Mouse (Mus musculus) layer of hippocampus, adult 9-10 months (tissue): ENCODE measurements around the gene Ptch2.

Source experiments
- DNase-seq: peaks from one replicate; pipeline ENCODE4 v3.0.0; 2022; ENCODE audit warnings: low spot score

The Ptch2 gene

GRCm38 (mm10) chr4:117095551-117096452 lies at the start of gene Ptch2:
Gene Ptch2, plus strand, starts transcription at chr4:117096075.
- no peak for DNase-seq

GRCm38 (mm10) chr4:117048836-117049235 lies 47.0 kb upstream of the Ptch2 start:
- no peak for DNase-seq

- DNase-seq = no peak
These were observed 46.4 kb upstream of the Ptch2 start for GRCm38 (mm10) chr4:117049485-117049884.

GRCm38 (mm10) chr4:117052626-117053025 lies 43.2 kb upstream of the Ptch2 start:
- DNase-seq = no peak

GRCm38 (mm10) chr4:117053956-117054355 lies 41.9 kb upstream of the Ptch2 start:
- DNase-seq = no peak

- DNase-seq = no peak
These were observed 39.8 kb upstream of the Ptch2 start for GRCm38 (mm10) chr4:117056102-117056501.

GRCm38 (mm10) chr4:117056514-117056913 lies 39.4 kb upstream of the Ptch2 start:
- DNase-seq = no peak

- no peak for DNase-seq
These were observed 37.4 kb upstream of the Ptch2 start for GRCm38 (mm10) chr4:117058512-117058911.

- no peak for DNase-seq
These were observed 33.0 kb upstream of the Ptch2 start for GRCm38 (mm10) chr4:117062700-117063390.

- no peak for DNase-seq
These were observed 27.8 kb upstream of the Ptch2 start for GRCm38 (mm10) chr4:117068035-117068434.

GRCm38 (mm10) chr4:117069647-117070046 lies 26.2 kb upstream of the Ptch2 start:
- DNase-seq = no peak

GRCm38 (mm10) chr4:117070624-117071023 lies 25.3 kb upstream of the Ptch2 start:
- DNase-seq = no peak

- no peak for DNase-seq
These were observed 24.7 kb upstream of the Ptch2 start for GRCm38 (mm10) chr4:117071183-117071582.

- no peak for DNase-seq
These were observed 7.8 kb upstream of the Ptch2 start for GRCm38 (mm10) chr4:117087948-117088640.

GRCm38 (mm10) chr4:117090586-117090985 lies 5.3 kb upstream of the Ptch2 start:
- DNase-seq = no peak

- no peak for DNase-seq
These were observed 1.1 kb upstream of the Ptch2 start for GRCm38 (mm10) chr4:117094626-117095361.

- no peak for DNase-seq
These were observed 791 bp downstream of the Ptch2 start for GRCm38 (mm10) chr4:117096666-117097065.

GRCm38 (mm10) chr4:117097969-117098763 lies 2.3 kb downstream of the Ptch2 start:
- DNase-seq = no peak

GRCm38 (mm10) chr4:117098764-117099036 lies 2.8 kb downstream of the Ptch2 start:
- no peak for DNase-seq

- DNase-seq = no peak
These were observed 4.2 kb downstream of the Ptch2 start for GRCm38 (mm10) chr4:117100036-117100435.

- DNase-seq = no peak
These were observed 5.3 kb downstream of the Ptch2 start for GRCm38 (mm10) chr4:117101218-117101617.
